In genomic region chr19:48204892-48205761, GRCm38 (mm10) we compare ENCODE assay signal across 8 mouse cellular contexts. TPM values are rescaled to one million over a fixed set of nuclear protein-coding genes. Genes with fewer than 3 reads are reported as not detected.
DNase-seq lines count a peak whose midpoint lies in the region; ATAC-seq lines count a peak whose summit lies in the region.

No protein-coding gene starts in this region.

- peak overlapping the region; percentile 87 for H3K4me2 ChIP-seq in heart, embryonic 11.5 days
- peak overlapping the region; percentile 95 for H3K4me2 ChIP-seq in hindbrain, embryonic 12.5 days (replicated peaks)
- H3K4me2 ChIP-seq in limb, embryonic 15.5 days, result peak overlapping the region; percentile 98

- no peak overlapping the region for H3K9ac ChIP-seq in heart, embryonic 11.5 days (ENCODE audit: low read depth, low read length)
- peak overlapping the region; percentile 78 for H3K9ac ChIP-seq in hindbrain, embryonic 12.5 days
- H3K9ac ChIP-seq in limb, embryonic 15.5 days, result peak overlapping the region; percentile 33

- H3K27ac ChIP-seq in heart, embryonic 11.5 days (ENCODE audit: low read depth, low read length), result no peak overlapping the region
- peak overlapping the region; percentile 76; the same call in 1 of the 2 replicates for H3K27ac ChIP-seq in hindbrain, embryonic 12.5 days
- no peak overlapping the region for H3K27ac ChIP-seq in limb, embryonic 15.5 days

- no peak for ATAC-seq in heart, embryonic 11.5 days (replicated peaks; ENCODE audit: insufficient number of reproducible peaks, low FRiP score, low TSS enrichment)
- peak; percentile 55 for ATAC-seq in hindbrain, embryonic 12.5 days (ENCODE audit: low FRiP score)
- ATAC-seq in limb, embryonic 15.5 days (ENCODE audit: insufficient number of reproducible peaks, low FRiP score, low TSS enrichment, low read depth), result no peak
- ATAC-seq in inflammation-experienced regulatory T-cells, adult 6 months, result no peak

- H3K4me3 ChIP-seq in heart, embryonic 11.5 days (ENCODE audit: low read depth, low read length), result peak overlapping the region; percentile 55
- H3K4me3 ChIP-seq in hindbrain, embryonic 12.5 days, result peak overlapping the region; percentile 63
- peak overlapping the region; percentile 52 for H3K4me3 ChIP-seq in limb, embryonic 15.5 days

- WGBS in heart, embryonic 11.5 days (ENCODE audit: insufficient replicate concordance), result 2% methylated on average over 54 of the region's 62 CpGs
- WGBS in hindbrain, embryonic 12.5 days, result under 1% methylated on average over 41 of the region's 62 CpGs
- under 1% methylated on average over 52 of the region's 62 CpGs for WGBS in limb, embryonic 15.5 days

- H3K27me3 ChIP-seq in heart, embryonic 11.5 days (ENCODE audit: control insufficient read depth, insufficient read depth, low read length), result peaks cover 62% of the 10 kb centered on the region
- peaks cover 21% of the 10 kb centered on the region for H3K27me3 ChIP-seq in hindbrain, embryonic 12.5 days
- peaks cover 44% of the 10 kb centered on the region for H3K27me3 ChIP-seq in limb, embryonic 15.5 days

- H3K4me1 ChIP-seq in heart, embryonic 11.5 days (ENCODE audit: control insufficient read depth, insufficient read depth, low read length), result peaks cover 4% of the 10 kb centered on the region; the same call in 1 of the 2 replicates
- peaks cover 28% of the 10 kb centered on the region for H3K4me1 ChIP-seq in hindbrain, embryonic 12.5 days
- peaks cover 32% of the 10 kb centered on the region for H3K4me1 ChIP-seq in limb, embryonic 15.5 days

- H3K9me3 ChIP-seq in heart, embryonic 11.5 days (replicated peaks; ENCODE audit: control insufficient read depth, low read length), result no peaks in the 10 kb centered on the region
- H3K9me3 ChIP-seq in hindbrain, embryonic 12.5 days (replicated peaks), result 0 out of 2 replicates have a peak, but pooled peaks cover 3% of the 10 kb centered on the region
- no peaks in the 10 kb centered on the region for H3K9me3 ChIP-seq in limb, embryonic 15.5 days

- intact Hi-C loops in heart, postnatal 14 days (cut with DNase I), result loop anchor here (10.0 kb wide), 2 partner anchors 190 to 1540 kb away; no protein-coding TSS in a partner anchor

- H3K36me3 ChIP-seq in heart, embryonic 11.5 days (ENCODE audit: control insufficient read depth, insufficient read depth, low read length), result no peaks in the 10 kb centered on the region
- H3K36me3 ChIP-seq in hindbrain, embryonic 12.5 days, result no peaks in the 10 kb centered on the region
- H3K36me3 ChIP-seq in limb, embryonic 15.5 days, result no peaks in the 10 kb centered on the region

- DNase-seq in heart, postnatal 14 days, result no peak
- DNase-seq in brain, adult 2 months (ENCODE audit: low read depth, low spot score), result peak; percentile 60
- peak; percentile 64 for DNase-seq in right cerebral cortex, postnatal 25 days
- no peak for DNase-seq in kidney, postnatal 10 days

RNA-seq across cellular contexts. Expression of gene Sorcs3, which starts 0.7 kb away (rescaled TPM):
- 0.44 and 0.56 TPM in 2 replicates for polyA plus RNA-seq in heart, embryonic 11.5 days (2014; fragmentation: Nextera tagmentation; extraction: Ambion mirVana)
- total RNA-seq in heart, postnatal 14 days (2021), result under 1 TPM in 1 of 2 experiments, not detected in 1; 0.05 TPM
- polyA plus RNA-seq in hindbrain, embryonic 12.5 days (2016; fragmentation: Nextera tagmentation; extraction: Ambion mirVana), result 7.4 and 7.6 TPM in 2 replicates
- polyA plus RNA-seq in limb, embryonic 15.5 days (2015; fragmentation: Nextera tagmentation; extraction: Ambion mirVana), result 1.5 and 1.9 TPM in 2 replicates
- under 1 TPM in 1 of 3 experiments, not detected in 2; 0.16 TPM for polyA plus RNA-seq in inflammation-experienced regulatory T-cells, adult 6 months (2017; shearing (Covaris generic))

Comparison
In these comparisons a context has a peak if more than half of its experiments do, and no peak if none do; other contexts are left out.
1. DNase-seq: peak in brain, adult 2 months (single experiment) and right cerebral cortex, postnatal 25 days (single experiment); none in heart, postnatal 14 days (0 of 2) and kidney, postnatal 10 days (single experiment).
2. Peak in every context shown above with its lines, with median percentiles within 50 percentile points of each other: H3K4me2 ChIP-seq and H3K4me3 ChIP-seq.